Mouse (Mus musculus): ENCODE data around the gene Tiam1.

DNA sequence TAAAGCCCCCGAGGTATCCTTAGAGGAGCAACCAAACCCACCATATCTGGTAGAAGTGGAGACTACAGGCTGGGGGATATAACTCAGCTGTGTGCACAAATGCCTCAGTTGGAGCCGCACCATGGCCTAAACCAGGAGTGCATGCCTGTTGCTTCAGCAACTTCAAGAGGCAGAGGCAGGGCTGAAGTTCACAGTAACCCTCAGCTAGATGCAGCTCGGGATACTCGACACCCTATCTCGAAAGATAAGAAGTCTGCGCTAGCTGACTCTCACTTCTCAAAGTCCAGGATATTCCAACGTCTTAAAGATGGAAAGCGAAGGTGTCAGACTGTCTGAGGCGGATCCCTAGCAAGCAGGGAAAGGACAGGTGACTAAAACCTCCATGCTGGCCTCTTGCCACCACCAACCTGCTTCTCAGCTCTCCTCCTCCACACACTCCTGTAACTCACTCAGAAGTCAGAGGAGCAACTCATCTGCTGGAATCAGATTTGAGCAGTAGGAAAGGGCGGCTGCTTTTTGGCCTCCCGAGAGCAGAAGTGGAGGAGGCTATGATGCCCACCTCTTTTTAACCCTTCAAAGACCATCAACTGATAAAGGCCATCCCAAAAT is 52.4 kb downstream of the Tiam1 start:
- TF ChIP-seq POLR2A (IDR thresholded peaks at IDR 0.05; ENCODE audit: borderline replicate concordance, control insufficient read depth, low read depth, low read length) (no peak), CTCF (IDR thresholded peaks at IDR 0.05; ENCODE audit: control insufficient read depth, insufficient read depth, low read length) (no peak)
